Mouse (Mus musculus) B cell, adult 62 days (primary cell): Measurements from ENCODE around the gene Eif4a3. TPM values are rescaled to one million over a fixed set of nuclear protein-coding genes. Genes with fewer than 3 reads are reported as not detected.

Source experiments
- total RNA-seq: library from RNA; stranded (reverse); gene quantifications from 4 replicates; pipeline ENCODE4 v1.2.4, GENCODE M21; 2023

The Eif4a3 gene
- 211 to 252 TPM (median 226 TPM) in 4 replicates for total RNA-seq

DNA sequence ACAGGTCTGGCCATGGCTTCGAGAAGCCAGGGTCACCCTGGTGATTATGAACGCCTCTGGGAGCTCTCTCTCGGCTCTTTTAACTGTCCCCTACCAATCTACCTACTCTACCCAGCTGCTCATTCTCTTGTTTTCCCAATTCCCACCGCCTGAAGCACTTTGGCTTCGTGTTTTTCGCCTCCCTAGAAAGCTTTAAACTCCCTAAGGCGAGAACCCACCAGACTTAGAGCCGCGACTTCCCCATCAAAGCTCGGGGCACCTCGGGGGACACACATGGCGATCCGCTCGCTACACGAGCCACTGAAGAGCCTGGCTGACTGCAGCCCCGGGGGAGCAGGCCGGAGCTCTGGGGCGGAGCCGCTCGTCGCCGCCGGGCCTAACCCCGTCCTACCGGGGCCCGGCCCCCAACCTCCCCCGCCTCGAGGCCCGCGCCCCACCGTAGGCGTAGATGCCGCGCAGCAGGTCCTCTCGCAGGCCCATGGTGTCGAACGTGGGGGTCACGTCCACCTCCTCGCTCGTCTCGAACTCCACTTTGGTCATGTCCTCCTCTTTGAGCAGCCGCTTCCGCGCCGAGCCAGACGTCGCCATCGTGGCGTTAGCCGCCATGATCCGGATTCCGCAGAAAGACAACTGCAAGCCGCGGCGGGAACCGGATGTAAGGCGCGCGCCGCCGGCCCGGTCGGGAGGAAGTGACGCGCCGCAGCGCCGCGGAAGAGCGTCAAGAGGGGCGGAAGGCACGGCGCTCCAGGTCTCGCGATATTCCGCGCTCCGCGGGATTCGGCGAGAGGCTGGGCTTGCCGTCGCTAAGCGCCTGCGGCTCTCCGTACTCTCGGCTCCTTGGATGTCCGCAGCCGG is at the start of gene Eif4a3:
Gene Eif4a3, minus strand, starts transcription at position 699 of the 855 bp plus-strand sequence.

GRCm38 (mm10) chr11:119307658-119307867 is 7.7 kb upstream of the Eif4a3 start, which contains the start of gene Card14:
Card14 (plus strand) TSS chr11:119307768.

DNA sequence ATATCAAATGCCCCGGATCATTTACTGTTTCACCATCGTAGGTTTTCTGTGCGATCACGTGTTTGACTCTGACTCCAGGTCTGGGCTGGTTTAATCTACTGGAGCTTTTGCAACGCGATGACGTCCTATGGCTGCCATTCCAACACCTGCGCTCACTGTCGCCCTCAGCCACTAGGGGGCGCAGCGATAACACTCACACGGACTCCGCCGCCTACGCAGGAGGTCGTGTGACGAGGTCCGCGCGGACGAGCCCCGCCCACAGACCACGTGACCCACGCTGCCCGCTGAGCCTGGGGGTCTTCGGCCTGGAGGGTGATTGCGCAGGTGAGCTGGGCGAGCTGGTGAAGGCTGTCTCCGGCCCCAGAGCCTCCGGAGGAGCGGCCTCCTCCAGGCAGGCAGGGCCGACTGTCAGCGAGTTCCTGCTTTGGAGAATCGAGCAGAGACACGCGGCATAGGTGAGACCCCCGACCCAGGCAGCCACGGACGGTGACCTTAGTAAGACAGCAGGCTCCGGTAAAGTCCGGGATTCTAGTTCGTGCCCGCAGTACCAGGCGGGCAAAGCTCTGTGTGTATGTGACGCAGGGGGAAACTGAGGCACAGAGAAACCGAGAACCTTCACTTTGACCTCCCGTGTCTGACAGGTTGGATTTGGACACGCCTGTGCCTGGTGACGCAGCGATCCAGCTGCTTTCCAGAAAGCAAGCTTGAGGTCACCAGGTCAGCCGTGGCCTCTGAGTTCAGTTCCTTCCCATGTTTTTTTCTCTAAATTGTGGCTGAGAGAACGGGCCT is 31.9 kb downstream of the Eif4a3 start, which contains the start of gene Gaa:
Gene Gaa, plus strand, starts transcription at position 120 of the 789 bp plus-strand sequence.

Other genes with a start within 250 kb of the Eif4a3 start
- 89.9 to 98.2 TPM (median 95.3 TPM) in 4 replicates for gene Cbx4, start 213.9 kb downstream of the Eif4a3 start, total RNA-seq
- 0.26 to 0.31 TPM (median 0.27 TPM) in 4 replicates for gene Tbc1d16, start 71.6 kb downstream of the Eif4a3 start, total RNA-seq
- gene Ccdc40, start 71.5 kb downstream of the Eif4a3 start, total RNA-seq: 0.46 to 1.5 TPM (median 0.61 TPM) in 4 replicates
- gene Gaa, start 32.2 kb downstream of the Eif4a3 start, total RNA-seq: 112 to 117 TPM (median 114 TPM) in 4 replicates
- not detected in 4 replicates for gene Card14, start 7.7 kb upstream of the Eif4a3 start, total RNA-seq
- gene Sgsh, start 55.4 kb upstream of the Eif4a3 start, total RNA-seq: 22.2 to 25.9 TPM (median 24.0 TPM) in 4 replicates
- 20.2 to 28.1 TPM (median 27.8 TPM) in 4 replicates for gene Slc26a11, start 55.5 kb upstream of the Eif4a3 start, total RNA-seq
- gene Rnf213, start 93.0 kb upstream of the Eif4a3 start, total RNA-seq: 101 to 104 TPM (median 103 TPM) in 4 replicates
- 27.0 to 35.0 TPM (median 31.5 TPM) in 4 replicates for gene Endov, start 191.3 kb upstream of the Eif4a3 start, total RNA-seq
- not detected in 4 replicates for gene Nptx1, start 247.7 kb upstream of the Eif4a3 start, total RNA-seq